Mouse (Mus musculus) intestine, embryonic 14.5 days (tissue): ENCODE data around the gene Kcnab3. TPM values are rescaled to one million over a fixed set of nuclear protein-coding genes. Genes with fewer than 3 reads are reported as not detected.

Experiments
- ATAC-seq: fragments of 200-750 bp; cut with Nextera tagmentation; replicated peaks from 2 replicates; pipeline ENCODE4 v1.8.0; 2017; ENCODE audit warnings: low read depth, moderate number of reproducible peaks, moderate TSS enrichment, moderate library complexity; ENCODE audit not compliant: low FRiP score, low TSS enrichment
- DNase-seq: peaks from one replicate; pipeline ENCODE4 v3.0.0-alpha.2; 2018; ENCODE audit warnings: low spot score
- H3K27ac ChIP-seq: fragments of 300-500 bp; sonication (generic); 2 replicates; pipeline ENCODE4 v1.5.1; 2014; ENCODE audit warnings: low read depth, mild to moderate bottlenecking, control low read depth
- H3K27me3 ChIP-seq: fragments of 300-500 bp; sonication (generic); replicated peaks from 2 replicates; pipeline ENCODE4 v1.6.1; 2014; ENCODE audit warnings: low read length, control low read depth; ENCODE audit not compliant: control insufficient read depth, insufficient read depth
- H3K36me3 ChIP-seq: fragments of 300-500 bp; sonication (generic); 2 replicates; pipeline ENCODE4 v1.6.1; 2014; ENCODE audit warnings: low read length, control low read depth; ENCODE audit not compliant: control insufficient read depth, insufficient read depth
- H3K4me1 ChIP-seq: fragments of 300-500 bp; sonication (generic); replicated peaks from 2 replicates; pipeline ENCODE4 v1.6.1; 2014; ENCODE audit warnings: low read length, control low read depth, mixed read lengths; ENCODE audit not compliant: control insufficient read depth, insufficient read depth
- H3K4me2 ChIP-seq: fragments of 300-500 bp; sonication (generic); 2 replicates; pipeline ENCODE4 v1.6.1; 2014; ENCODE audit warnings: low read length
- H3K4me3 ChIP-seq: fragments of 300-500 bp; sonication (generic); 2 replicates; pipeline ENCODE4 v1.5.1; 2014; ENCODE audit warnings: low read depth, low read length, control low read depth, mixed read lengths
- H3K9ac ChIP-seq: fragments of 300-500 bp; sonication (generic); 2 replicates; pipeline ENCODE4 v1.6.1; 2014; ENCODE audit warnings: mild to moderate bottlenecking, low read length
- H3K9me3 ChIP-seq: fragments of 300-500 bp; sonication (generic); 2 replicates; pipeline ENCODE4 v1.6.1; 2016; ENCODE audit warnings: low read length, control low read depth; ENCODE audit not compliant: control insufficient read depth
- WGBS: fragments of 180-500 bp; shearing (Covaris S2); extraction: QIAGEN DNeasy Blood & Tissue Kit; methylation state at CpG from one replicate; pipeline ENCODE4 v1.1.7; 2014; 5-methylcytosine and 5-hydroxymethylcytosine counted together
- polyA plus RNA-seq: library from polyadenylated mRNA; unstranded; fragments of >200 nt; fragmentation: Nextera tagmentation; extraction: Ambion mirVana; gene quantifications from 2 replicates; pipeline ENCODE4 v1.2.1, GENCODE M21; 2014

The Kcnab3 gene
- polyA plus RNA-seq, 1 experiment from 2014 or later, result 2.8 TPM

DNA sequence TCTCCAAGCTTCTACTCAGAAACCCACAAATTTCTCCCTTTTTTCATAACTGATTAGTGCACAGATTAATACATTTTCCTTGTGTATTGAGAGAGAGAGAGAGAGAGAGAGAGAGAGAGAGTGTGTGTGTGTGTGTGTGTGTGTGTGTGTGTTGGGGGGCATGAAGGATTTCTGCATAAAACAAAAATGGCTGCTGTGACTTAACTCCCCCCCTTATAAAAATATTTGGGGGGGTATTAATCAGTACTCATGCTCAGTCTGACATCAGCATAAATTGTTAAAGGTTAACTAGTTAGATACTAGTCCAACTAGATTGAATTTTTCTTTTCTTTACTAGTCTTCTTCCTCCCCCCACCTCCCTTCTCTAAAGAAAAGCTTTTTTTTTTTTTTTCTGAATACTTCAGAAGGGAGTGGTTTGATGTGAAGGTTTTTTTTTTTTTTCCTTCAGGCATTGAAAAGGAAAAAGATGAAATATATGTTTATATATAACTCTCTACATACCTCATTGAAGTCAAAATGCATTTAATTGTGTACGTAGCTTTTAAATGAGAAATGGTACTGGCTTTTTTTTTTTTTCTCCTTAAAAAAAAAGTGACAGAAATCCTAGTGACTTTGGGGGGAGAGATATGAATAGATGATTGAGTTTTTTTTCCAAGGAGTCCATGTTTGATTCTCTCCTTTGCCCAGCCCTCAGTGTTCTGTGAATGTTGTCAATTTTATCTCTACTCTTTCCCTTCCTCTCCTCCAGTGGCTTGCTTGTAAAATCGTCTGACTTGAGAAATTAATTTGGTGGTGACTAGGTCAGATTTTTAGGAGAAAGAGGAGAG, 44.1 kb downstream of the Kcnab3 start:
- WGBS, result 15% methylated on average over 2 of the region's 2 CpGs

DNA sequence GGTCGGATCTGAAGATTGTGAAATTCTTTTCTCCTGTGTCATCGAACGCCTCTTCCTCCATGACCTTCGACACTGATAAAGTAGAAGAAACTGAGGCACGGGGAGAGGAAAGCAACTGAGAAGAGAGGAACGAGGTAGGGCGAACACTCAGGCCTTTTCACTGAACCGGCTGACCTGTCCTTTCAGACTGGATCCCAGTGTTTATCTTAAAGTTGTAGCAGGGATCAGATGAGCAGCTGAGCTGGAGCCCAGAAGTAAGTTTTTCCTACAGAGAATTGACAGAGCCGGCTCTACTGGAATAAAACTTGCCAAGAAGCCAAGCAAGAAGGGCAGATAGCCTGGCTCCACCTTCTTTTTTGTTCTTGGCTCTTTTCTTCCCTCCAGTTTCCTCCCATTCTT, 44.8 kb downstream of the Kcnab3 start:
- H3K4me3 ChIP-seq, result peak overlapping the region; percentile 6; the same call in 1 of the 2 replicates
- peak overlapping the region; percentile 64 for H3K27ac ChIP-seq
- ATAC-seq (no peak), DNase-seq (no peak)
- H3K4me2 ChIP-seq, result peak overlapping the region; percentile 38
- H3K36me3 ChIP-seq, result peaks cover 13% of the 10 kb centered on the region
- no peaks in the 10 kb centered on the region for H3K27me3 ChIP-seq
- no peaks in the 10 kb centered on the region for H3K9me3 ChIP-seq
- H3K9ac ChIP-seq, result no peak overlapping the region
- H3K4me1 ChIP-seq, result peaks cover 28% of the 10 kb centered on the region
- 18% methylated on average over 9 of the region's 9 CpGs for WGBS

More for the DNA sequence above, 44.1 kb downstream of the Kcnab3 start:
- Histone ChIP-seq H3K4me2 (peak overlapping the region; percentile 59), H3K27ac (peak overlapping the region; percentile 100), H3K4me3 (peak overlapping the region; percentile 80), H3K4me1 (peaks cover 34% of the 10 kb centered on the region), H3K36me3 (peaks cover 10% of the 10 kb centered on the region), H3K9ac (peak overlapping the region; percentile 100), H3K27me3 (no peaks in the 10 kb centered on the region), H3K9me3 (no peaks in the 10 kb centered on the region)
- ATAC-seq (no peak), DNase-seq (no peak)

DNA sequence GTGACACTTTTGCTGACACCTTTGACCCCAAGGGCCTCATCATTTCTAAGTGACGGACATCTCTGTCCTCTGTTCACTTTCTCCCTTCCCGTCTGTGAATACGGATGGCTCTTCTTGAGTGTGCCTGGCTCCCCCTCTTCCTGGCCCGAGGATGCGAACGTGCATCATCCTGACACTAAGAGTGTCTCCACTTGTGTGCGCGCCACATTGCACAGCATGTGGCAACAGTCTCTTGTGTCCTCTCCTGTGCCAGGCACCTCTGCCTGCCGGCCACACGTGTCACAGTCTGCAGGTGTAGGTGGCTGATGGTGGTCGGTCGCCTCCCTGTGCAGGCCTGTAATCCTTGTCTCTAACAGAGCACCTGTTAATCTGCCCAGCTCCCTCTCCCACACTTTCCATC, 45.5 kb downstream of the Kcnab3 start:
- Histone ChIP-seq H3K9ac (no peak overlapping the region), H3K9me3 (no peaks in the 10 kb centered on the region), H3K27ac (peak overlapping the region; percentile 64), H3K36me3 (peaks cover 21% of the 10 kb centered on the region), H3K4me2 (peak overlapping the region; percentile 38; the same call in 1 of the 2 replicates), H3K4me3 (no peak overlapping the region), H3K27me3 (no peaks in the 10 kb centered on the region), H3K4me1 (peaks cover 26% of the 10 kb centered on the region)
- 40% methylated on average over 12 of the region's 12 CpGs for WGBS
- DNase-seq, result no peak
- ATAC-seq, result no peak

DNA sequence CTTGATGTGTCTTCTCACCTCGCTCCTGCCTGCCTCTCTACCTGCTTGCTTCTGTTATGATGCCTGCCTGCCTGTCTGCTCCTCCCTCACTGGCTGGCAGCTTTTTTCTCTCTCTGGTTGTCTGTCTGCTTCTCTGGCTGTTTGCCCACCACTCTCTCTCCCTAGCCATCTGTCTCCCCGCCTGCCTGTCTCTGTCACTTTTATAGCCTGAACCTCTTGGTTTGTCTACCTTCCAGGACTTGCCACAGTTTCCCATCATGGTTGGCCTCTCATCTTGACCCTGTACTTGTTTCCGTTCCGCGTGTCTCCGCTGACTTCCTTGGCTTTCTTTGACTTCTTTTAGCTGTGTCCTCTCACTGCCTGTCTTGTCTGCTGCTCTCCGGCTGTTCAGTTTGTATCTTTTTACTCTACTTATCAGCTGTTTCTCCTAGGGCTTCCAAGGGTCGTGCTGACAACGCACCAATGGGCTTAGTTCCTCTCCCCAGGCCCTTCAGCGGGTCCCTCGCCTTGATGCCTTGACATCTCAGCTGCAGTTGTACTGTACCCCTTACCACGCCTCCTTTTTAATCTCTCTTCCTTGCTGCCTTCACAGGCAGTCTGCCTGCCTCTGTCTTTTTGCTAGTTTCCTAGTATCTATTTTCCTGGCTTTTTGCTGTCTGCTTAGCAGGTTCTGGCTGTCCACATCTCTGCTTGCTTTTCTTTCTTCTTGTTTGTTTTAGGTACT, 46.2 kb downstream of the Kcnab3 start:
- DNase-seq, result peak; percentile 60
- Histone ChIP-seq H3K4me2 (peak overlapping the region; percentile 24; the same call in 1 of the 2 replicates), H3K27ac (peak overlapping the region; percentile 64), H3K4me1 (peaks cover 25% of the 10 kb centered on the region), H3K4me3 (no peak overlapping the region), H3K27me3 (no peaks in the 10 kb centered on the region), H3K9ac (no peak overlapping the region), H3K9me3 (no peaks in the 10 kb centered on the region), H3K36me3 (peaks cover 27% of the 10 kb centered on the region)
- ATAC-seq, result no peak
- WGBS, result 31% methylated on average over 12 of the region's 12 CpGs

DNA sequence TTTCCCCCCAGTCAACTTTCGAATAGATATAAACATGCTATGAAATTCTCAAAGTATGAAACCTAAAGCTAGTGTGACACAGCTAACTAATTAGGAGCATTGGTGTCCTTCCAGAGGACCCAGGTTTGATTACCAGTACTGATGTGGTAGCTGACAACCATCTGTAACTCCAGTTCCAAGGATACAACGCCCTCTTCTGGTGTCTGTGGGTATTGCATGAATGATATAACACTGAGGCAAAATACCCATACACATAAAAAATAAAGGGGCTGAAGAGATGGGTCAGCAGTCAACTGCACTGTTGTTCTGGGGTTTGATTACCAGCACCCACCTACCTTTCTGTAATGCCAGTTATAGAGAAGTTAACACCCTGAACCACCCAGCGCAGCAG, 46.7 kb downstream of the Kcnab3 start:
- H3K27me3 ChIP-seq, result no peaks in the 10 kb centered on the region
- peak overlapping the region; percentile 64; the same call in 1 of the 2 replicates for H3K27ac ChIP-seq
- peaks cover 28% of the 10 kb centered on the region for H3K36me3 ChIP-seq
- DNase-seq, result no peak
- H3K4me3 ChIP-seq, result no peak overlapping the region
- no peak overlapping the region for H3K9ac ChIP-seq
- no peaks in the 10 kb centered on the region for H3K9me3 ChIP-seq
- H3K4me2 ChIP-seq, result peak overlapping the region; percentile 24; the same call in 1 of the 2 replicates
- H3K4me1 ChIP-seq, result peaks cover 24% of the 10 kb centered on the region
- no peak for ATAC-seq
- 58% methylated on average over 3 of the region's 3 CpGs for WGBS

DNA sequence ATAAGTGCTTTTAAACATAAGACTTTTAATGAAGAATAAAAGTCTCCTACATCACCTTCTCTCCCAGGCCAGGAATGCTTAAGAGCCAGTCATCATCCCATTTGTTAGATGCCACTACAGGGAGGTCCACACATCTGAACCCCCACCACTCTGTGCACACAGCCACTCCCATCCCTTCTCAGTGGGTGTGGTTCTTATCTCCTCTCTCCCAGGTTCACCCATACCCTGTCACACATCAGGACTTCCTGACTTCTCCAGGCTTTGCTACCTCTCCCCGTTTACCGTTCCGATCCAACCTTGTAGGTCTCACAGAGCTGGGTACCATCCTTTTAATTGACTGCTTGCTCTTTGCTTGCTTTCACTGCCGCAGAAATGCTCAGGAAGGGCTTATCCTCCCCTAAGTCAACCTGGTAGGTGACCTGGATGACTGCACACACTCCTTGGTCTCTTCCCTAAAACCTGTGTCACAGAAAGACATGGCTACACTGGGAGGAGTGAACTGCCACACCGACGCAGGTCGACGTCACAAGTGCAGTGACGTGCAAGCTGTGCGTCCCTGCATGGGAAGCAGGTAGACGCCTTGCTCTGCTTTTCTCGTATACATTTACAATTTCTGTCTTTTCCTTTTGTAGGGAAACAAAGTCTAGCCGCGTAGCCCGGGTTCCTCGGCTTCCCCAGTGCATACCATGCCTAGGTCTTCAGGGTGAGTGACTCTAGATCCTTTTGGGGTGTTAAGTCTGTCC, 47.3 kb downstream of the Kcnab3 start:
- no peak overlapping the region for H3K4me2 ChIP-seq
- H3K27me3 ChIP-seq, result no peaks in the 10 kb centered on the region
- no peak overlapping the region for H3K4me3 ChIP-seq
- DNase-seq (no peak), ATAC-seq (no peak)
- no peaks in the 10 kb centered on the region for H3K9me3 ChIP-seq
- H3K27ac ChIP-seq, result no peak overlapping the region
- peaks cover 28% of the 10 kb centered on the region for H3K36me3 ChIP-seq
- 92% methylated on average over 16 of the region's 16 CpGs for WGBS
- H3K9ac ChIP-seq, result no peak overlapping the region
- peaks cover 24% of the 10 kb centered on the region for H3K4me1 ChIP-seq

DNA sequence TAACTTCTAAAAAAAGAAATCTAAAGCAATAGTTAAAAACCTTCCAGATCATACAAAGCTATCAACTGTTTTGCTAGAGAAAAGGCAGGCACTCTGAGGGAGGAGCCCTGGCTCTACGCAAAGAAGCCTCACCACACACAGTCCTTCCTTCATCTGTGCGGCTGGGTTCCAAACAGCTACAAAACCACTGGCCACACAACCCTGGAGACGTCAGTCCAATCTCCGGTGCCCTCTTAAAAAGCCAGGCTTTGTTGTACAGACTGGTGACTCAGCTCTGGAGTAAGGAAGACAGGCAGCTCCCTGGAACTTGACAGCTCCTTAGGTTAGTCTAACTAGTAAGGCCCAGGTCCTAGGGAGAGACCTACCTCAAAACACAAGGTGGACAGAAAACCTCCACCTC, 49.6 kb downstream of the Kcnab3 start:
- Histone ChIP-seq H3K27me3 (no peaks in the 10 kb centered on the region), H3K4me2 (no peak overlapping the region), H3K9ac (no peak overlapping the region), H3K36me3 (peaks cover 28% of the 10 kb centered on the region), H3K27ac (no peak overlapping the region), H3K4me3 (no peak overlapping the region), H3K4me1 (peaks cover 22% of the 10 kb centered on the region), H3K9me3 (no peaks in the 10 kb centered on the region)
- ATAC-seq (no peak), DNase-seq (no peak)
- 85% methylated on average over 4 of the region's 4 CpGs for WGBS

DNA sequence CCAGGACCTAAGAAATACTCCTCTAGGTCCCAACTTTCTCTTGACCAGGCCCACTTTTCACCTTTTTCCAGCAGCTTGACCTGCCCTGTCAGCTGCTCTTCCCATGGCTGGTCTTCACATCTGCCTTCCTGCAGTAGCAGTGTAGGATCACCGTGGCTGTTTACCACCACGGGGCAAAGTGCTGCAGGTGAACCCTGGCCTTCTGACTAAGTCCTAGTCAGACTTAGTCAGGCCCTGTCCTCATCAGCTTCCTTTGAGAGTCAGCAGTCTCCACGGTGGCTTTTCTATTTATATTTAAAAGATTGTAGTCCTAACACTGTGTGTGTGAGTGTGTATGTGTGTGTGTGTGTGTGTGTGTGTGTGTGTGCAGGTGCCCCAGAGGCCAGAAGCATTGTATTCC, 51.7 kb downstream of the Kcnab3 start:
- Histone ChIP-seq H3K9me3 (no peaks in the 10 kb centered on the region), H3K27me3 (no peaks in the 10 kb centered on the region), H3K9ac (no peak overlapping the region), H3K36me3 (peaks cover 28% of the 10 kb centered on the region), H3K27ac (no peak overlapping the region), H3K4me1 (peaks cover under 1% of the 10 kb centered on the region; the same call in 1 of the 2 replicates), H3K4me3 (no peak overlapping the region), H3K4me2 (no peak overlapping the region)
- DNase-seq (no peak), ATAC-seq (no peak)
- WGBS, result 65% methylated on average over 3 of the region's 3 CpGs
